Mouse (Mus musculus) lung, embryonic 16.5 days (tissue): Measurements from ENCODE around the gene 2310046K23Rik. TPM values are rescaled to one million over a fixed set of nuclear protein-coding genes. Genes with fewer than 3 reads are reported as not detected.

Experiments used
- ATAC-seq: fragments of 200-750 bp; cut with Nextera tagmentation; 2 replicates; pipeline ENCODE4 v1.8.0; 2017; ENCODE audit warnings: low read depth, mild to moderate bottlenecking, moderate library complexity
- H3K27ac ChIP-seq: fragments of 300-500 bp; sonication (generic); 2 replicates; pipeline ENCODE4 v1.5.1; 2014; ENCODE audit warnings: mild to moderate bottlenecking, control low read depth, low read length
- H3K27me3 ChIP-seq: fragments of 300-500 bp; sonication (generic); 2 replicates; pipeline ENCODE4 v1.6.1; 2014; ENCODE audit warnings: low read depth, low read length, mixed read lengths; ENCODE audit not compliant: control insufficient read depth, insufficient read depth
- H3K36me3 ChIP-seq: fragments of 300-500 bp; sonication (generic); 2 replicates; pipeline ENCODE4 v1.6.1; 2014; ENCODE audit warnings: low read length; ENCODE audit not compliant: control insufficient read depth, insufficient read depth
- H3K4me1 ChIP-seq: fragments of 300-500 bp; sonication (generic); replicated peaks from 2 replicates; pipeline ENCODE4 v1.6.1; 2014; ENCODE audit warnings: low read length, mixed read lengths; ENCODE audit not compliant: control insufficient read depth, insufficient read depth
- H3K4me2 ChIP-seq: fragments of 300-500 bp; sonication (generic); 2 replicates; pipeline ENCODE4 v1.6.1; 2014; ENCODE audit warnings: low read depth, low read length, control low read depth
- H3K4me3 ChIP-seq: fragments of 300-500 bp; sonication (generic); 2 replicates; pipeline ENCODE4 v1.5.1; 2014; ENCODE audit warnings: mild to moderate bottlenecking, low read length, control low read depth
- H3K9ac ChIP-seq: fragments of 300-500 bp; sonication (generic); 2 replicates; pipeline ENCODE4 v1.6.1; 2014; ENCODE audit warnings: low read length, control low read depth
- H3K9me3 ChIP-seq: fragments of 300-500 bp; sonication (generic); 2 replicates; pipeline ENCODE4 v1.6.1; 2016; ENCODE audit warnings: low read length; ENCODE audit not compliant: control insufficient read depth
- WGBS: fragments of 180-500 bp; shearing (Covaris S2); extraction: QIAGEN DNeasy Blood & Tissue Kit; methylation state at CpG from one replicate; pipeline ENCODE4 v1.1.7; 2014; 5-methylcytosine and 5-hydroxymethylcytosine counted together
- polyA plus RNA-seq: library from polyadenylated mRNA; unstranded; fragments of >200 nt; fragmentation: Nextera tagmentation; extraction: Ambion mirVana; gene quantifications from 2 replicates; pipeline ENCODE4 v1.2.1, GENCODE M21; 2015

2310046K23Rik gene
- not detected in 2 replicates for polyA plus RNA-seq

- no peak within 1 kb of the TSS for H3K4me2 ChIP-seq
- H3K4me3 ChIP-seq = no peak within 1 kb of the TSS
- H3K9me3 ChIP-seq = no peaks in the 10 kb centered on the region
- H3K27me3 ChIP-seq = no peaks in the 10 kb centered on the region
- H3K27ac ChIP-seq = no peak within 1 kb of the TSS
- WGBS = 84% methylated on average over 3 of the region's 3 CpGs
- H3K4me1 ChIP-seq = no peaks in the 10 kb centered on the region
- no peak for ATAC-seq
- H3K36me3 ChIP-seq = no peaks in the 10 kb centered on the region
- H3K9ac ChIP-seq = no peak within 1 kb of the TSS
Observed at GRCm38 (mm10) chr3:92534411-92534810, at the start of gene 2310046K23Rik. 2310046K23Rik (minus strand) TSS chr3:92534511.

- WGBS = 47% methylated on average over 3 of the region's 3 CpGs
- no peak overlapping the region for H3K9ac ChIP-seq
- no peaks in the 10 kb centered on the region for H3K36me3 ChIP-seq
- no peak overlapping the region for H3K27ac ChIP-seq
- no peaks in the 10 kb centered on the region for H3K9me3 ChIP-seq
- H3K4me1 ChIP-seq = no peaks in the 10 kb centered on the region
- no peak overlapping the region for H3K4me2 ChIP-seq
- no peaks in the 10 kb centered on the region for H3K27me3 ChIP-seq
- ATAC-seq = no peak
- H3K4me3 ChIP-seq = no peak overlapping the region
Observed at GRCm38 (mm10) chr3:92583164-92583826, 49.0 kb upstream of the 2310046K23Rik start.

- Histone ChIP-seq H3K9ac (no peak overlapping the region), H3K4me2 (no peak overlapping the region), H3K27ac (no peak overlapping the region), H3K4me3 (no peak overlapping the region), H3K9me3 (no peaks in the 10 kb centered on the region), H3K4me1 (no peaks in the 10 kb centered on the region), H3K36me3 (no peaks in the 10 kb centered on the region), H3K27me3 (no peaks in the 10 kb centered on the region)
- WGBS = 59% methylated on average over 1 of the region's 1 CpGs
- no peak for ATAC-seq
Observed at GRCm38 (mm10) chr3:92579508-92579907, 45.2 kb upstream of the 2310046K23Rik start.

GRCm38 (mm10) chr3:92578652-92579413, 44.5 kb upstream of the 2310046K23Rik start:
- Histone ChIP-seq H3K9me3 (no peaks in the 10 kb centered on the region), H3K36me3 (no peaks in the 10 kb centered on the region), H3K4me3 (no peak overlapping the region), H3K4me1 (no peaks in the 10 kb centered on the region), H3K9ac (no peak overlapping the region), H3K4me2 (no peak overlapping the region), H3K27me3 (no peaks in the 10 kb centered on the region), H3K27ac (no peak overlapping the region)
- ATAC-seq = no peak
- WGBS = 58% methylated on average over 4 of the region's 4 CpGs

- no peak within 1 kb of the TSS for H3K27ac ChIP-seq
- no peaks in the 10 kb centered on the region for H3K36me3 ChIP-seq
- ATAC-seq = no peak
- 65% methylated on average over 1 of the region's 1 CpGs for WGBS
- H3K4me3 ChIP-seq = no peak within 1 kb of the TSS
- no peaks in the 10 kb centered on the region for H3K27me3 ChIP-seq
- H3K4me2 ChIP-seq = no peak within 1 kb of the TSS
- H3K9ac ChIP-seq = no peak within 1 kb of the TSS
- no peaks in the 10 kb centered on the region for H3K9me3 ChIP-seq
- no peaks in the 10 kb centered on the region for H3K4me1 ChIP-seq
Observed at GRCm38 (mm10) chr3:92573449-92574041, 39.2 kb upstream of the 2310046K23Rik start, which contains the start of gene Ivl. Ivl (minus strand) TSS chr3:92573735.

- H3K27ac ChIP-seq = no peak overlapping the region
- H3K4me1 ChIP-seq = no peaks in the 10 kb centered on the region
- no peak for ATAC-seq
- WGBS = 29% methylated on average over 2 of the region's 2 CpGs
- no peak overlapping the region for H3K9ac ChIP-seq
- H3K4me3 ChIP-seq = no peak overlapping the region
- no peaks in the 10 kb centered on the region for H3K9me3 ChIP-seq
- no peaks in the 10 kb centered on the region for H3K36me3 ChIP-seq
- no peaks in the 10 kb centered on the region for H3K27me3 ChIP-seq
- no peak overlapping the region for H3K4me2 ChIP-seq
Observed at GRCm38 (mm10) chr3:92572514-92573155, 38.3 kb upstream of the 2310046K23Rik start.

- Histone ChIP-seq H3K4me2 (no peak overlapping the region), H3K9ac (no peak overlapping the region), H3K27ac (no peak overlapping the region), H3K27me3 (no peaks in the 10 kb centered on the region), H3K4me1 (no peaks in the 10 kb centered on the region), H3K36me3 (no peaks in the 10 kb centered on the region), H3K9me3 (no peaks in the 10 kb centered on the region), H3K4me3 (no peak overlapping the region)
- 58% methylated on average over 2 of the region's 2 CpGs for WGBS
- peak; percentile 47; the same call in 1 of the 2 replicates for ATAC-seq
Observed at GRCm38 (mm10) chr3:92568752-92569151, 34.4 kb upstream of the 2310046K23Rik start.

- no peaks in the 10 kb centered on the region for H3K27me3 ChIP-seq
- no peak overlapping the region for H3K4me3 ChIP-seq
- H3K4me1 ChIP-seq = no peaks in the 10 kb centered on the region
- no peaks in the 10 kb centered on the region for H3K36me3 ChIP-seq
- no peaks in the 10 kb centered on the region for H3K9me3 ChIP-seq
- no peak overlapping the region for H3K4me2 ChIP-seq
- ATAC-seq = no peak
- no peak overlapping the region for H3K27ac ChIP-seq
- no peak overlapping the region for H3K9ac ChIP-seq
Observed at GRCm38 (mm10) chr3:92565418-92565817, 31.1 kb upstream of the 2310046K23Rik start.

- Histone ChIP-seq H3K36me3 (no peaks in the 10 kb centered on the region), H3K9ac (no peak overlapping the region), H3K27me3 (no peaks in the 10 kb centered on the region), H3K9me3 (no peaks in the 10 kb centered on the region), H3K4me3 (no peak overlapping the region), H3K4me2 (no peak overlapping the region), H3K4me1 (no peaks in the 10 kb centered on the region), H3K27ac (no peak overlapping the region)
- ATAC-seq = no peak
Observed at GRCm38 (mm10) chr3:92512325-92512724, 22.0 kb downstream of the 2310046K23Rik start.
